Mouse (Mus musculus) adipocyte (in vitro differentiated cells): ENCODE results near the gene Slc30a3.

Experiments
- DNase-seq: peaks from one replicate; pipeline ENCODE4 v3.0.0-alpha.2; 2016; ENCODE audit warnings: low spot score

The Slc30a3 gene

DNA sequence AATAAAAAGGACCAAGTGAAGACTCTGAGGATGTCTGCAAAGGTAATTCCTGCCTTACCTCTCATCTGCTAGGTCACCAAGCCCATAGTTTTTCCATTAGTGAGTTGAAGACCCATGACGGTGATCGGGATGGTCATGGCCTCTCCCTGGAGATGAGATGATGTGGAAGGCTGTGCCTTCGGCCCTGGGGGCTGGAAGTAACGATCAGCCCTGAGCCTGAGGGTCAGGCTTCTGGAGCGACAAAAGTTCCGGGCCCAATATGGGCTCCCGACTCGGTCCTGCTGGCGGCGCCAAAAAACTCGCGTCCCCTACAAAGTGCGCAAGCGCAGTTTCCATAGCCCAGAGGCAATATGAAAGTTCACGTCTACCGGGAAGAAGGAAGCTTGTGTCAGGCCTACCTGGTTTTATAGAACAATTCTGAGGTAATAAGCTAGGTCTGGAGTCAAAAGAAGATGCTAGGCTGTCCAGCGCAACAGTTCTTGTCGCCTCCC is at the start of gene Slc30a3:
TSS of gene Slc30a3 (minus strand) at position 238 of the 491 bp plus-strand sequence.
- no peak for DNase-seq

DNA sequence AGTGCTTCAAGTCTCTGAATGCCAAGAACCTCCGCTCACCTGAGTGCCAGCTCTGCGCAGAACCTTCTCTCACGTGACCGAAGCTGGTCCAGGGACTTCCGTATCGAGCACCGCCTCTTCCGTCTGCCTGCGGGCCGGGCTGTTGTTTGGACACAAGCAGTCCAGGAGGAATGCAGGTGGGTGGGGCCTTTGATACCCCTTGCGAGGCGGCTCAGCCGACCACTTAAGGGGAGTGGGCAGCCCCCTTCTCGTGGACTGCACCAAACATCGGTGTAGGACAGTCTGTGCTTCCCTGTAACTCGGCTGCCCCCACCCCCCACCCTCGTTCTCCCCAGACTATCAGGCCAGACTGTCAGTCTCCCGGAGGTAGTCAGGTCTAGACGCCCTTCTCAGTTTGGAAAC is 46.1 kb upstream of the Slc30a3 start, which contains the start of gene Mpv17:
TSS of gene Mpv17 (minus strand) at position 100 of the 402 bp plus-strand sequence.
- DNase-seq = peak; percentile 77

DNA sequence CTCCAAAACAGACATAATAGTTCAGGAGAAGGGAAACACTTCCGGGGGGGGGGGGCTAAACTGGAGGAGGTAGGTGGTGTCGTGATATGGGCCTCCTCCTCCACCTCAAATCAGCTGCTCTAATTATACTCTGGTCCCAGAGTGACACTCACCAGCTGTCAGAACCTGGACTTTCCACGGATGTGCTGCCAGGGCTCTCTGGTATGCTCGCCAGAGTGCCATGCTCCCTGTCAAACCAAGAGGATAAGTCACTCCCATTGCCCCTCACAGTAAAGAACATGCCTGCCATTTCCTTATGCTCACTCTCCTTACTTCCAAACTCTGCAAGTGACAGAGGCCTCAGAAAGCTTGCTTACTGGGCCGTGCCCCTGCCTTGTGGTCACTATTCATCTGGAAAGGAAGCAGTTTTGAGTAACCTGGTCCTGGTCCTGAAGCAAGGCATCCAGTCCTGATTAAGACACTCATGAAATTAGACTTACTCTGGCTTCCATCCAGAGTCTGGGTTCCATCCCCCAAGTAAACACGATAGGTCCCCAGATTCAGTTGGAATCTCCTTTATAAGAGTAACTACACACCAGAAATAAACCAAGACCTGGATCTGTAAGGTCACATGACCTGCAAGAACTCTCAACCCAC is 45.6 kb upstream of the Slc30a3 start:
- DNase-seq = no peak

DNA sequence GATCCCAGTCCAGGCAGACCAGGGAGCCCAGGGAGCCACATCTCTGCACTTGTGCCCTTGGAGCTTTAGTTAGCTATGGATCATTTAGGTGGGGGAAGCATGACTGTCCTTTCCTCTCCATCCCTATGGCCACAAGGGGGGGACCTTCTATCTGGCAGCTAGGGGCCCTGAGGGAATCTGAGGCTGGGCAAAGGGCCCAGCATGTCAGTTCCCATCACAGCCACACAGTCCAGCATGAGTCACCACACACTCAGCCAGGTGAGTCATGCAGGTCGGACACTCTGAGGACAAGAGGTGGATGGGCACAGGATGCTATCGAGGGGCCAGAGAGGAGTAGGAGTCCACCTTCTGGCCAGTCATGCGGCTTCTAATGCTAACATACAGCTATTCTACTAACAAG is 43.7 kb upstream of the Slc30a3 start:
- peak; percentile 55 for DNase-seq

DNA sequence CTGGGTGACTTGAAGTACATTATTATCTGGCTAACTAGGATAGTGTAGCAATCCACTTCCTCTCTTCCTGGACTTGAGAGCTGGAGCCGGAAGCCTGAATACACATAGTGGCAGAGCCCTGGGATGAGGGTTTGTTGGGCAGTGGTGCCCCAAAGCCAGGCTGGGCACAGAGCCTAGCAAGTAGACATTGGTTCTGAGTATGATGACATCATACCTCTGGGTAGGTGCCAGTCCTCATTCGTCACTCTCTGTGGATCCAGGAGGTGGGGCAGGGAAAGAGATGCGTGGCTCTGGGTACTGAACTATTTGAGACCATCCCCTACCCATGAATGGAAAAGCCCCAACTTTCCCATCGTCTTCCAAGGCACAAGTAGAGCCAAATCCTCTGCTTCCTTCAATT is 41.7 kb upstream of the Slc30a3 start:
- peak; percentile 75 for DNase-seq

DNA sequence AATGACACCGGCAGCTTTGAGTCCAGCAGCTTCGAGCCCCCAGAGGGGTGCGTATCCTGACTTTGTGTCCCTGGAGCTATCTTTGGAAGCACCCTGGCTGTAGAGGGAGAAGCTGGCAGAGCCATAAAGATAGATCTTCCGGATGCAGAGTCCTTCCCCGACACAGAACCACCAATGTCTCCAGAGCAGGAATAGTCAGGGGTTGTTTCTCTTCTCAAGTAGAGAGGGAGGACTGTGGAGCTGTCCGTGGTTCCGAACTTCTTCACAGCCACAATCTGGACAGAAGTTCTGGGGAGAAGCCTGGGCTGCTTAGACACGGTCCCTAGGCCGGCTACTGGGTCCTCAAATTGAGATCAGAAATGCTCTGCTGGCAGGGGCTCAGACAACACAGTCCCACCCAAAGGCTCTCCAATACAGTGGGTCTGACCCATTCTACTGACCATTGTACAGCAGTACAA is 31.0 kb upstream of the Slc30a3 start:
- peak; percentile 35 for DNase-seq

DNA sequence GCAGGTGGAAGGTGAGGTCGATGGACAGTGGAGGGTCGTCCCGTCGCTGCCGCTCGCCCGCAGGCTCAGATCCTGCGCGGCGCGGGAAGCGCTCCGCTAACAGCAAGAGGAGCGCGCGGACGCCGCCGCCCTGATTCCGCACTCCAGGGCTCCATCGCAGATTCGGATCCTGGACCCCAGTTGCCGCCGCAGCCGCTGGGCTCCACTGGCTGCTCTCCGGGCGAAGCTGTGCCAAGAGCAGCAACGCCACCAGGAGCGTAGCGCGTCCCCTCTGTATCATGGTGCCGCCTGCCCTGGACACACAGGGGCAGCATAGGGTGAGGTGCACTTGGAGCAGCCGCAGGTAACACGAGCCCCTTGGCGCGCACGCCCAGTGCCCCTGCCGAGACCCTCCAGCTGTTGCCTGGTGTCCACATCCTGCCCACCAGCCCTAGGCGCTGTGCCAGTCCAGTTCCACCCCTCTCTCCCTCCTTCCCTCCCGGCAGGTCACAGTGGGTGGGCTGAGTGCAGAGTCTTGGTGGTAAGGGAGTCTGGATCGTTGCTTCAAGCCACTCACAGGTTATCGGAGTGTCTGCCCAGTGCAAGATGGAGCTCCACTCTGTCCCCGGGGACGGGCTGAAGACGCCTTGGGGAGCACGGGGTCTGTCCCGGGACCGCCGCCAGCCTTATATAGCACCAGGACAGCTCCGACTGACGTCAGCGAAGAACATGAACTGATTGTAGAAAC is 30.4 kb upstream of the Slc30a3 start, which contains the start of gene Ucn:
TSS of gene Ucn (minus strand) at position 589 of the 727 bp plus-strand sequence.
- DNase-seq = no peak

DNA sequence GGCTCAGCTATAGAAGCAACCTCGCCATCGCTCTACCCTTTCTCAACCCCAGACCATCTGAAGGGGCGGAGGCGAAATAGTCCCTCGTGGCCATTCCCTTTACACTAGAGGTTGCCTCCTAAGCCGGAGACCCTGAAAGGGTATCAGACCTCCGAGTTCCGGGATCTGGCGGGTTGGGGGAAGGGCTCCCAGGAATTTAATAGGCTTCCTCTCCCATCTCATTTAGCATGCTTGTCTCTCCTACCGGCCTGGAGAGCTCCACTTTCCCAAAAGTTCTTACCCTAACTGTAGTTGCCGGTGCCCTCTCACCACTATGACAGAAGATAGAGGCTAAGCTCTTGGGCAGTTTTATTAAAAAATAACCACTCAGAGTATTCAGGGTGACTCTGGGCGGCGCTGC is 29.6 kb upstream of the Slc30a3 start:
- no peak for DNase-seq

DNA sequence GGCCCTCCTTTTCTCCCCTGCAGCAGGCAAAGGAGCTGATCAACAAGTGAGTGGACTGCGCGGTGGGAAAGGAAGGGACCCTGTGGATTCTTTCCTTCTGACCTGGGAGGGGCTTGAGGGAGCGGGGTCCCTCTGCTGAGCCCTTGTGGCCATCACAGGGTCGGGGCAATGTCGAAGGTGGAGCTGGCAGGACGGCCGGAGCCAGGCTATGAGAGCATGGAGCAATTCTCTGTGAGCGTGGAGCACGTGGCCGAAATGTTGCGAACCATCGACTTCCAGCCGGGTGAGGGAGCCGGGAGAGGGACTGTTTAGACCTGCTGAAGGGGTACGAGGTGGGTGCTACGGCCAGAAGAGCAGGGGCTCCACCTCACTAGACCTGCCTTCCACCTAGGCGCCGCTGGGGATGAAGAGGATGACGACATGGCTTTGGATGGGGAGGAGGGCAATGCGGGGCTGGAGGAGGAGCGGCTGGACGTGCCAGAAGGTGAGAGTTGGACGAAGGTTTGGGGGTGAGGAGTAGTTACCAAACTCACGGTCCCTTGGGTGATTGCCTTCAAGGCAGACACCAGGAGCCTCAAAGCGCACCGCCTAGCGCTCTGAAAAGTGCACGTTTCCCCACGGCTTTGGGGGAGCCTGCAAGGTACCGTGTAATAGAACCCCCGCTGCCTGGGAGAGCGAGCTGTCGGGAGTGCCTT is 28.8 kb upstream of the Slc30a3 start:
- DNase-seq = no peak

DNA sequence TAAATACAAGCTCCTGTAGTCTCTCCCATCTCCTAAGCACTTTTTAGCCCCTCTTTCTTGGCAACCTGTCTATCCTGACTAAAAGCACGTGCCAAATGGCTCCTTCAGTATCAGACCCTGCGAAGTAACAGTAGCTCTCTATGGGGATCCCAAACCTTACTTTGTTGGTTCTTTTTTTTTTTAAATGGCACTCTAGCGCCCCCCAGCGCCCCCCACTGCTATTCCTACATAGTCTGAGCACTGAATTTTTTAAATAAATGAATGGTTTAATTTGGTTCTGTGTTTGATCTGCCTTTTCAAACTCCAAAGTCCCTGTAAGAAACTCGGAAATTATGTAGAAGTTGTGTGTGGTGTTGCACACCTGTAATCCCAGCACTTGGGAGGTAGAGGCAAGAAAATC is 18.0 kb upstream of the Slc30a3 start:
- DNase-seq = no peak

DNA sequence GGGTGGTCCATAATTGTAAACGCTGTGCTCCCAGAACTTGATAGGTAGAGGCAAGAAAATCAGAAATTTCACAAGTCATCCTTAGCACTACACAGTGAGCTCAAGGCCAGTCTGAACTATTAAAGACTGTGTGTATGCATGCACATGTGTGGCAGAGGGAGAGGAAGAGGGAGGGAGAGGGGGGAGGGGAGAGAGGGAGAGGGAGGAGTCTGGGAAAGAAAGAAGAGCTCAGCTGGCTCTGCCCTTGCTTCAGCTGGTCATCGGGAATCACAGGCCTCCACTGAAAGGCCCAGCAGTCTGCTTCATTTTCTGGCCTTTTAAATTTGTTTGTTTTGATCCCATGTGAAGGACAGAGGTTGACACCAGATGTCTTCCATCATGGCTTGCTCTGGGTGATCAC is 15.4 kb upstream of the Slc30a3 start:
- peak; percentile 20 for DNase-seq

DNA sequence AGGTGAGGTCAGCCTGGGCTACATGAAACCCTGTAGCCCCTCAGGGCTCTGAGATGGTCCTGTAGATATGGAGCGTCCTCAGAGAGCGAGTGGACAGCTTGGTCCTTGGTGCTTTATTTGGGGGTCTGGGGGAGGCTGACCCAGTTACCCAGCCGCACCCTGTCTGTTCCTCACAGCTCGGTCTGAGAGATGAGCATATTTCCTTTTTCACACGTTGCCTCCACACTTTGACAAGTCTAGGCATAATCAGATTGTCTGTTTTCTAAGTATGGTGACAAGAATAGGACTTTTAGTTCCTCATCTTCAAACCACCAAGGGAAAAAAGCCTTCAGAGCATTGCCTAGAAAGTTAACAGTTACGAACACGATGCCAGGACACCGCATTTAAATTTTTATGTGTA is 13.1 kb upstream of the Slc30a3 start:
- no peak for DNase-seq

DNA sequence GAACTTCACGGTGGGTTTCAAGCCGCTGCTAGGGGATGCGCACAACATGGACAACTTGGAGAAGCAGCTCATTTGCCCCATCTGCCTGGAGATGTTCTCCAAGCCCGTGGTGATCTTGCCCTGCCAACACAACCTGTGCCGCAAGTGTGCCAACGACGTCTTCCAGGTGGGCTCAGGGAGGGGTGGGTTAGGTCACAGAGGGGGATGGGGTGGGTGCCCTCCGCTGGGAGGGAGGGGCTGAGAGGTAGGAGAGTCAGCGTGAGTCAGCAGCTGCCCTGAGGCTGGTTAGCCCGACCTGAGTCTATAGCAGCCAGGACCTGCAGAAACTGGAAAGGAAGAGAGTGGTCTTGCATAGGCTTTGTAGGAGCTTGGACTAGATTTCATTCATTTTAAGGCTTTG is 8.9 kb upstream of the Slc30a3 start:
- no peak for DNase-seq

DNA sequence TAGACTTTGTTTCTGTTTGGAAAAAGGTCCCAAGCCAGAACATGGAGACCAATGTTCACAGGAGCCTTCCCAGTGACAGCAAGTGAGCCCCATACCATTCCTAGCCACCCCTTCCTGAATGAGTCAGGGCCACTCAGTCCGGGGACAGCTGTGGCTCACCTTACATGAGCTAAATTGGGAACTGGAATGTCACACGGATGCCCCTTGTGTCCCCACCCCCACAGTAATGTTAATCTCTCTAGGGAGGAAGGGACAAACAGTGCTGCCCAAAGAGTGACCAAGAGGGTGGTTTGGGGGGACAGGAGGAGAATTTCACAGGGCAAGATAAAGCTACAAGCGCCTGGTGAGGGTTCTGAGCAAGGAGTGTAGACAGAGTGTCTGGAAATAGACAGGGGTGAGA is 8.3 kb upstream of the Slc30a3 start, which contains the start of gene Trim54:
TSS of gene Trim54 (plus strand) at position 359 of the 400 bp plus-strand sequence.
- no peak for DNase-seq

DNA sequence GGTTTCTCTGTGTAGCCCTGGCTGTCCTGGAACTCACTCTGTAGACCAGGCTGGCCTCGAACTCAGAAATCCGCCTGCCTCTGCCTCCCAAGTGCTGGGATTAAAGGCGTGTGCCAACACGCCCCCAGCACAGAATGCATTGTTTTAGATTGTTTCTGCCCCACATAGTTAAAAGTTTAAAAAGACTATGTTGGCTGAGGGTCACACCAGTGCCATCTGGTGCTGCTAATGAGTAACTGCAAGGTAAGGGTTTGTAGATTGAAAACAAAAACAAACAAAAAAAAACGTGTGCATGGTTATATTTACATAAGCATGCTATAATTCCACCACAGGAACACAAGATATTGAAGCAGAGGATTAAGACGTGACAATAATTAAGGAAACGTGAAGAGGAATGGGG is 2.7 kb upstream of the Slc30a3 start:
- DNase-seq = peak; percentile 50

DNA sequence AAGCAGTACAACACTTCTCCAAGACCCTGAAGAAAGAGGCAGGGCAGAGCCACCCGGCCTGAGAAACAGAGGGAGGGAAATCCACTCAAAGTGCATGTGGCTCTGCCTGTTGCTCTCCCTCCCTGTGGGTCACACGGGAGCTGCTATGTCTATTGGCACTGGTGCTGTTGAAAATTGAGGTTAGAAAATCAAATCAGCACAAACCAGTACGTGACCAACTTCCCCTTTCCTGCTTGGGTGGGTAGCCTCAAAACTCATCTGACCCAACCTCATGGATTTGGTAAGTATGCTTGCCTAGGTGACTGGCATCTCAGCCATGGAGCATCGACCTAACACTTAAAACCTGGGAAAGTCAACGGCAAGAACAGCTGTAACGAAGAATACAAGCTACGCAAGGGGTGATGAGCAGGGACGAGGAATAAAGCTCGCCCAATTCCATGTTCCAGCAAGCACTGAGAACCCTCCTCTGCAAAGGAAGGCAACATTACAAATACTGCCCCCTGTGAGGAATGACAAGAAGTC is 2.2 kb downstream of the Slc30a3 start, which contains the start of gene Dnajc5g:
TSS of gene Dnajc5g (plus strand) at position 472 of the 522 bp plus-strand sequence.
- DNase-seq = no peak

DNA sequence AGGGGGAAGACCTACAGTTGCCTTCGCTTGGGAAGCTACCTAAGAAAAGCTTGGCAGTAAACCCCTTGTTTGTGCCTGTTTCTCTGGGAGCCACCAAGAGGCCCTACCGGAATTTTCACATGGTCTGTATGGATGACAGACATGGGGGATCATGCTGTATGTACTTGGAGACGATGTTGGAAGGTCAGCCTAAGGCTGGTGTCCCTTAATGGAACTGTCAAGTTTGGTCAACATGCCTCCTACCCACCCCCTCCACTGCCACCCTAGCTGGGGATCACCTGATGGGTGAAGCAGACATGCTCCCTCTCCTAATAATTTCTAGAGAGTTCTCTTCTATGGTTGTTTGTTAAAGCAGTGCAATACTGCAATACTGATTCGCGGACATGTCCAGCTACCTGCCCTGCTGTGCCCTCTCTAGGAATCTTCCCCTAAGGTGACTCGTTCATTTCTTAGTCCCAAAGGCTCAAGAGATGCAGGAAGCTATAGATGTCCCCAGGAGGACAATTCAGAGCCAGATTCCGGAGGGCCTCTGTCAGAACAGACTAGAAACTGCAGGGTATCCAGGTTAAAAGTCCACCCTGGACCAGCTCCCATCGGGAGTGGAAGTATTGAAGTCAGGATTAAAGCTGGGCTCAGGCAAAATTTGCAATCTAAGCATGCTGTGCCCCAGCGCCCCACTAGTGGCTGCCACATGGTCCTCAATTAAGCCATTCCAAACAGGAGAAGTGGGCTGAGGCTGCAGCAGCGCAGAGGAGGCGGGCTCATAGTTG is 12.1 kb downstream of the Slc30a3 start:
- DNase-seq = no peak

DNA sequence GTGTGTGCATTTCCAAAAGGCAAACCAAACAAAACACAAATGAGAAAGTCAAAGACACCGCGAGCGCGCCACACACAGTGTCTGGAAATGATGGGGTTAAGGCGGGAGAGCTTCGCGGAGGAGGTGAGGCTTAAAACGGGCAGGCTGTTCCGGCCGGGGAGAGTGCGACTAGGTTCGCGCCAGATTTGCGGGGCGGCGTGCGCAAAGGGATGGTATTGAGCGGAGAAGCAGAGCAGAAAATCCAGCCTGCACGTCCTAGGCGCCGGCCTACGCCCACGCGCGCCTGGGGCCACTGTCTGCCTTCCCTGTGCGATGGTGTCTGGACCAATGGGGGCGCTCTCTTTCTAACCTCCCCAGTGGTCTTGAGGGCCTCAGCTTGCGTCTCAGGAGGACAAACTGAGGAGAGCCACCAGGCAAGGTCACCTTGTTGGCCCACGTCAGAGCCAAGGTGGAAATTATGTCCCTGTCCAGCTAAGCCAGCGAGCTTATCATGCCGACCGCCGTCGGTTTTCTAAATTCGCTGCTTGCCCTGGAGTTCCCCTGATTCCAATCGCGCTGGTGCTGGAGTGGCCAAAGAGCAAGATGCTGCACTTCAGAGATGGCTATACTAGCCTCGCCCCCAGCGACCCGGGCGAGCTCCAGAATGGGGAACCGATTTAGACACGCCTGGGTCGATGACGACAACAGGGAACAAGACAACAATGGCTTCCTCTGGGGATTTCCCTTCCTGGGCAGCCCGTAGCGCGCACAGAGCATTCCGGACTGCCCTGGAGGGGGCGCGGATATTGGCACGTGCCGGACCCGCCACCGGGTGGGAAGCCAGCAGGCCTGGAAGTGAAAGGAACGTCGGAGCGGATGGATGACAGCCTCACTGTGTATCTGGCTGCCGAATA is 13.0 kb downstream of the Slc30a3 start:
- no peak for DNase-seq

DNA sequence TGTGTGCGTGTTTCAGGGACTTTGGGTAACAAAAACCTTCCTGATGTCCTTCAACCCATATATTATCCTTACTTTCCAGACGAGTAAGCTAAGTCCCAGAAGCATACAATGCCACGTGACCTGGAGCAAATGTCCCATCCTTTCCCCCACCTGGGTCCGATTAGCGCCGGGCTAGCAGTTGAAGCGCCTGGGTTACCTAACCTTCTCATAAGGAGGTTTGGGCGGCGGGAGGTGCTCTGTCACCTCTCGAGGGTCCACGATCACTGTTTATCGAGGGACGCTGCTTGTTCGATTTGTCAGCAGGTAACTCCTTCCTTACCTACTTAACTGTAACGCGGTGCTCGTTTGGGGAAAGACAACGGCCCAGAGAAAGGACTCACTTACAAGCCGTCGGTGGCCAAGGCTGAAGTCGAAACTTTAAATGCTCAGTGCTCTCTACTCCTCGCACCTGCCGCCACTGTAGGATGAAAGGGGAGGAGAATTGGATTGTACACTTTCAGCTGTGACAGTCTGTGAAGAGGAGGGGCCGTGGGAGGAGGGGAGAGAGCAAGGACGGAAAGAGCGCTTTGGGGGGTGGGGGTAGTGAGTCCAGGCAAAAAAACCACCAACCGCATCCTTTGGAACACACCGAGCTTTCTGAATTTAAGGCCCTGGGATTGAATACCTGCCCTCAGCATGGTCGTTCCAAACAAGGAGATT is 13.8 kb downstream of the Slc30a3 start:
- no peak for DNase-seq
